Mouse (Mus musculus): ENCODE measurements around the gene Ammecr1.
A peak's percentile ranks its signal among the peaks of the same experiment; 100 is the strongest.

- TF ChIP-seq CHD2 (IDR thresholded peaks at IDR 0.05; ENCODE audit: low read depth, low read length) (no peak), MAFK (IDR thresholded peaks at IDR 0.05; ENCODE audit: insufficient read depth, low read depth, low read length) (no peak), ZNF384 (IDR thresholded peaks at IDR 0.05; ENCODE audit: low read depth, low read length) (peak; percentile 86)
These were observed 49.8 kb downstream of the Ammecr1 start for GRCm38 (mm10) chrX:142916719-142917118.

Data from ES-E14 (cell line).